Mouse (Mus musculus): ENCODE results near the gene Adgrb3.

GRCm38 (mm10) chr1:25829921-25830751, 629 bp upstream of the Adgrb3 start:
- no peak for TF ChIP-seq GATA1 (IDR thresholded peaks at IDR 0.05; ENCODE audit: low read length)
- no peak for TF ChIP-seq TAL1 (IDR thresholded peaks at IDR 0.05; ENCODE audit: low read length)

All from erythroblast, embryonic 14.5 days (primary cell).